Mouse (Mus musculus): ENCODE data around the gene Hilpda. TPM values are rescaled to one million over a fixed set of nuclear protein-coding genes. Genes with fewer than 3 reads are reported as not detected.
A peak's percentile ranks its signal among the peaks of the same experiment; 100 is the strongest.

The Hilpda gene
- total RNA-seq (2021) = 1 to 10 TPM; 6.0 to 7.0 TPM
- long read RNA-seq, experiment 1, transcript Hilpda-201 (2 exons, 982 nt) = major isoform, 6 of 6 reads
- long read RNA-seq, experiment 1, partial matches to known transcripts = 0 of 6 reads
- long read RNA-seq, experiment 1, other reads (novel, unspliced or antisense) = 0 of 6 reads
- long read RNA-seq, experiment 2, transcript Hilpda-201 (2 exons, 982 nt) = major isoform, 6 of 7 reads
- long read RNA-seq, experiment 2, partial matches to known transcripts = 1 of 7 reads
- long read RNA-seq, experiment 2, other reads (novel, unspliced or antisense) = 0 of 7 reads

- DNase-seq = peak; percentile 95
These were observed at the start of gene Hilpda for GRCm38 (mm10) chr6:29272312-29273072. Hilpda (plus strand) TSS chr6:29272488.

GRCm38 (mm10) chr6:29229265-29229913 lies 42.9 kb upstream of the Hilpda start:
- DNase-seq = no peak

DNA sequence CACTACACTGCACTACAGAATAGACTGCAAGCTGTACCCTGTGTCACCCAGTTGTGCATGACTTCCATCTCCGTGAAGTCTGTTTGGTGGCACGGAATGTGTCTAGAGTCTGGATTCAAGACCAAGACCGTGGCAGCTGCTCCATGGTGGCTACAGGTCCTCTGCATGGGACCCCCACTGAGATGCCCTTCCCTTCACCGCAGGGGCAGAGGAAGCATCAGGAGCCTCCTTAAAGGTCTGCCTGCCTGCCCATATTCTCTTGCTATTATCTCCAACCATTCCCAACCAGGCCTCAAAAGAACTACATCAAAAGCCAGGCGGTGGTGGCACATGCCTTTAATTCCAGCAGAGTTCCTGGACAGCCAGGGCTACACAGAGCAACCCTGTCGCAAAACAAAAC lies 41.9 kb upstream of the Hilpda start:
- DNase-seq = no peak

- DNase-seq = no peak
These were observed 40.5 kb upstream of the Hilpda start for GRCm38 (mm10) chr6:29231799-29232198.

DNA sequence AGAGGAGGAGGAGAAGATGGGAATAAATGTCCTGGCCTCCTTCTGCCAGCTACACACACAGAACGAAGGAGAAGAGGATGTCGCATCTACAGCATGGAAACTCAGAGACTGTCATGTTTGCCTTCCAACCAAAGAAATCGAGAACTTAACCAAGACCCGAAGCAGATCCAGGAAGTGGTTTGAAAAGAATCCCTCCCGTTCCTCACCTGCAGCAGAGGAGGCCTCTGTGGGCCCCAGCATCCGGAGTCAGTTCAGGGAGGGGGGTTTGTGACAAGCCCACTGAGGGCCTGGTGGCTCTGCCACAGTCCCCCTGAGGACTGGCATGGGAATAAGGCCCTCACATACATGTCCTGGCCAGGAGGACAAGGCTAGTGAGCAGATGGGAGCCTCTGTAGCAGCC lies 40.0 kb upstream of the Hilpda start:
- no peak for DNase-seq

DNA sequence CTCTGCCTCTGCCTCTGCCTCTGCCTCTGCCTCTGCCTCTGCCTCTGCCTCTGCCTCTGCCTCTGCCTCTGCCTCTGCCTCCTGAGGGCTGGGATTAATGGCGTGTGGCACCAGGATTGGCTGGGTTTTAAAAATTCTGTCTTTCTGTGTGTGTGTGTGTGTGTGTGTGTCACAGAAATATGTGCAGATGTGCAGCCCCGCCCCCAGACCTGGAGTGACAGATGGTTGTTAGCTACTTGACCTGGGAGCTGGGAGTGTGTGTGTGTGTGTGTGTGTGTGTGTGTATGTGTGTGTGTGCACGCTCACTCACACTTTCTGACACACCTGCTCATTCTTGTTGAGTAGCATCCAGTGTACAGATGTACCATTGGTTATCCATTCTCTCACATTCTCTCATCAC lies 38.6 kb upstream of the Hilpda start:
- no peak for DNase-seq

DNA sequence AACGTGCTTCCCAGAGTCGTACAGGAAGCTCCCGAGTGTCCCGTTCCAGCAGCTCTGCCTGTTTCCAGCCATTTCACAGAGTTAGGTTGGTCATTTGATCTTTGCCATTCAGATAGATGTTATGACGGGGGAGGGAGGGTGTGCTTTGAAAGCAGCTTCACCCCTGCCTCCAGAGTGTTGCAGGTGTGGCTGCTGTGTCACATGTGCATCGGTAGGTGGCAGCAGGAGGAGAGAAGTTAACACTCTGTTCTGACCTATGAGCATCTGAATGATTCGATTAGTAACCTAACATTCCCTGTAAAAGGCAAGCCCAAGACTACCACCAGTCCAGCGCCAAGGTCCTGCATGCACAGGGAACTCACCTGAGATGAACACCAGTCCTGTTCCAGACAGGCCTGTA lies 38.0 kb upstream of the Hilpda start:
- no peak for DNase-seq

DNA sequence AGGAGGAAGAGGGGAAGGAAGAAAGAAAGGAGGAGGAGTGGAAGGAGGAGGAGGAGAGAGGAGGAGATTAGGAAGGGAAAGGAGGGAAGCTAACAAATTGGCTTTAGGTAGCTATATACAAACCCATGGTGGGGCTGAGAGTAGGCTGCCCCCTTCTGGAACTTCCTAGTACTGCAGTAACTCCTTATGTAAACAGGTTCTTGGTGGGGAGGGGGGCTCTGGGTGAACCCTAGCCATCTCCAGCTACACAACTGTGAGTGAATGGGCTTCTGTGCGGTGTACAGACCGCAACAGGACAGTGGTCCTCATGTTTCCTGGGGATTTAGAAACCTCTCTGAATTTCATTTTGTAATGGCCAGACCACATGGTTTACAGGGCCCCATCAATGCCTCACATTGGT lies 31.5 kb upstream of the Hilpda start:
- peak; percentile 28 to 51 for DNase-seq

- no peak for DNase-seq
These were observed 30.6 kb upstream of the Hilpda start for GRCm38 (mm10) chr6:29241697-29242096.

GRCm38 (mm10) chr6:29242265-29242664 lies 30.0 kb upstream of the Hilpda start:
- no peak for DNase-seq

GRCm38 (mm10) chr6:29245272-29246120 lies 26.8 kb upstream of the Hilpda start:
- DNase-seq = no peak

DNA sequence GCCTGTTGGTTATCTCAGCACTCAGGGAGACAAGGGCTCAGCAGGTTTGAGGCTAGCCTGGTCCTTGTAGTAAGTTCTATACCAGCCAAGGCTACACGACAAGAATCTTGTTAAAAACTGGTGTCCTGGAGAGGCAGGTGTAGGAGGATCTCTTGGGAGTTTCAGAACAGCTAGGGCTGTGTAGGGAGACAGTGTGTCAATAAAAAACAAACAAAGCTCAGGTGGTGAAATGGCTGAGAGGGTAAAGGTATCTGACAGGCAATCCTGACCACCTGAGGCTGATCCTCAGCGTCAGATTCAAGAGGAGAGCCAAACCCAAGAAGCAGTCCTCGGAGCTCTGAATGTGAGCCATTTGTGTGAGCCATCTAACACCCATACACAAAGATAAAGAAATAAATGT lies 26.1 kb upstream of the Hilpda start:
- DNase-seq = no peak

DNA sequence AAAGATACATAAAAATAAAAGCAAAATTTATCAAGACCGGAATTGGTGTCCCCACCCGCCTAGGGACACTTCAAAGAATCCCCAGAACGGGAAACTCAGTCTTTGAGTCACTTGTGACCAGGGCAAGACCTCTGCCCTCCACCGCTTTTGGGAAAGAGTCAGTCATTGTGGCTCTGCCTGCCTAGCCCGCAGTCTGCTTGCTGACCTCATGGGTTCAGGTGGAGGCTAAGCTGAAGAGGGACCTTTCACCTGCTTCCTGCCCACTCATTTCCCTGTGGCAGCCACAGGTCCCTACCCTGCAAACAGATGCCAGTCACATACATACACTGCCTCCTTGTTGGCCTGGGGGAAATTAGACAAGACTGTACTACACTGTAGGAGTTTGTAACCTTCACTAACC lies 25.7 kb upstream of the Hilpda start:
- DNase-seq = peak in 1 of 2 experiments; percentile 27

DNA sequence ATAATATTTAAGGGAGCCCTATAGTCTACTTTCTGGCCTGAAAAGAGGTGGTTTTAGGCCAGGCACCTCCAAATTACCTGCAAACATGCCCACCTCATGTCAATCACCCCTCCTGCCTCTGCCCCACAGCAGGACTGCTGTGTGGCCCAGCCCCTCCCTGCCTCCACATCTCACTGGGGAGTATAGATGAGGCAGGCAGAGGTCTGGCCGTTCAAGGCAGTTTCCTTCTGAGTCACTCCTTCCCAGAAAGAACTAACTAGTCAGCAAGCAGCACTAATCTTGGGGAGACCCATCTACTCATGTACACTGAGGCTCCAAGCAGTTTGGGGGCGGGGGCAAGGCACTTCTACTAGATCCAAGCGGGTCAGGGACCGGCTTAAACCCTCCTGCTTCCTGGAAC lies 25.2 kb upstream of the Hilpda start:
- no peak for DNase-seq

GRCm38 (mm10) chr6:29259418-29259817 lies 12.9 kb upstream of the Hilpda start:
- DNase-seq = no peak

DNA sequence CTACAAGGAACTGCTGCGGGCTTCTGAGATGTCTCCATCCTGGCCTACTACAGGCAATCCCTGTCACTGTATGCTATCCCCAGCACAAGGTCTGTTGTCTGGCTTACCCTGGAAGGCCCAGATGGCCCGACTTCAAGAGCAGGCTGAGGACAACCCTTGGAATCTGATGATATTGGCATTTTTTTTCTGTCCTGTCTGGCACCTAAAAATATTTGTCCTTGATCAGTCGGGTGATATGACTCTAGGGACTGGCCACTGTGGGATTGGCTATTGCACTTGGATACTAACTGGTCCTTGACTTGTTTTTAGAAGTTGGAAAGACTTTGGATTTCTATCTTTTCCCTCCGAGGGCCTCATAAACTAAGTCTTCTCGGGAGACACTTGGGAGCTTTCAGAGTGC lies 10.5 kb upstream of the Hilpda start:
- no peak for DNase-seq

DNA sequence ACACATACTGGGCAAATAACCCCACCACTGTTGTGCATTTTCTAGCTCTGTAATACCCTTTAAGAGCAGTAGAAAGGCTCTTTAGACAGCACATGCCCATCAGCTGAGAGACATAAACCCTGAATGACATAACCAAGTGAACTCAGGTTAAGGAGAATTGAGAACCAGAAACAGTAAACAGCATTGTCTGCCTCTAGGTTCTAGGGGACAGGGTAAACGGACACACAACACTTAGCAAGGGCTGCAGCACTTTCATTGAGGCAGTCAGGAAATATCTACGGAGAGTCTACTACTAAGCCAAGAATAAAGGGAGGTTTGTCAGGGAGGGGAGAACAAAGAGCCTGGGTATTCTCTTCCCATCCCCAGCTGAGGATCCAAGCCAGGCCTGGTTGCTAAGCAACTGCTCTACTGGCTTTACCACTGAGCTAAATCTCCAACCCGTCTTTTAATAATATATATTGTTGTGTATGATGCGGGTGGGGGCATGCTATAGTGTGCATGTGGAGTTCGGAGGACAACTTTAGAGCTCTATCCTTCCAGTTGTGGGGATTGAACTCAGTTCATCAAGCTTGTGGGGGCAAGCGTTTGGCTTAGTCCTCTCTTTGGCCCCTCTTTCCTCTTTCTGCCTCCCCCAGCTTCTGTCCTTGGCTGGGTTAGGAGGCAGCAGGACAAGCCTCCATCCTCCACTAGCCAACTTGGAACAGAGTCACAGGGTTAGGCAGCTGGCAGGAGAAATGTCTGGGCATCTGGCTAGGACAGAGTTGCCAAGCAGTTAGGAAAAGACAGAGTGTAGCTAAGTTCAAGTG lies 8.4 kb upstream of the Hilpda start:
- peak; percentile 42 to 46 for DNase-seq

- no peak for DNase-seq
These were observed 7.9 kb upstream of the Hilpda start for GRCm38 (mm10) chr6:29264456-29264781.

GRCm38 (mm10) chr6:29266936-29267335 lies 5.4 kb upstream of the Hilpda start:
- DNase-seq = no peak

GRCm38 (mm10) chr6:29269006-29269668 lies 3.2 kb upstream of the Hilpda start:
- no peak for DNase-seq

GRCm38 (mm10) chr6:29270961-29271360 lies 1.3 kb upstream of the Hilpda start:
- DNase-seq = peak in 1 of 2 experiments; percentile 35

Data from adrenal gland, postnatal 36 days (tissue).